Mouse (Mus musculus): Measurements from ENCODE around the gene Mtmr2. TPM values are rescaled to one million over a fixed set of nuclear protein-coding genes. Genes with fewer than 3 reads are reported as not detected.

The Mtmr2 gene
- 52.3 TPM for total RNA-seq (2023)

GRCm38 (mm10) chr9:13748404-13748797 lies at the start of gene Mtmr2:
Gene Mtmr2, plus strand, starts transcription at chr9:13748410.

GRCm38 (mm10) chr9:13826832-13827405 lies 78.7 kb downstream of the Mtmr2 start, which contains the start of gene Cep57:
Gene Cep57, minus strand, starts transcription at chr9:13827107.

GRCm38 (mm10) chr9:13827406-13828086 lies 79.3 kb downstream of the Mtmr2 start, which contains the start of gene Fam76b:
Gene Fam76b, plus strand, starts transcription at chr9:13827716.

Other genes starting within 250 kb of the Mtmr2 start
- gene Cep57, start 78.7 kb downstream of the Mtmr2 start, total RNA-seq (2023): 64.6 TPM
- gene Fam76b, start 79.3 kb downstream of the Mtmr2 start, total RNA-seq (2023): 61.5 TPM

All from CD4-positive naive resting alpha-beta T cell, adult 57 days (primary cell).